Mouse (Mus musculus) kidney, postnatal 36 days (tissue): ENCODE data around the gene Phka2.

Source experiments
- DNase-seq, 2 experiments: peaks; one replicate each; pipeline ENCODE4 v3.0.0; 2021 to 2022; ENCODE audit warnings: mixed read lengths in 2 of 2

Phka2 gene

GRCm38 (mm10) chrX:160598562-160599458, 96.8 kb downstream of the Phka2 start:
- DNase-seq = peak; percentile 14 to 30

- DNase-seq = peak; percentile 20 to 47
Measured at GRCm38 (mm10) chrX:160601053-160601452, 99.1 kb downstream of the Phka2 start.

- no peak for DNase-seq
Measured at GRCm38 (mm10) chrX:160602770-160603169, 100.8 kb downstream of the Phka2 start.

DNA sequence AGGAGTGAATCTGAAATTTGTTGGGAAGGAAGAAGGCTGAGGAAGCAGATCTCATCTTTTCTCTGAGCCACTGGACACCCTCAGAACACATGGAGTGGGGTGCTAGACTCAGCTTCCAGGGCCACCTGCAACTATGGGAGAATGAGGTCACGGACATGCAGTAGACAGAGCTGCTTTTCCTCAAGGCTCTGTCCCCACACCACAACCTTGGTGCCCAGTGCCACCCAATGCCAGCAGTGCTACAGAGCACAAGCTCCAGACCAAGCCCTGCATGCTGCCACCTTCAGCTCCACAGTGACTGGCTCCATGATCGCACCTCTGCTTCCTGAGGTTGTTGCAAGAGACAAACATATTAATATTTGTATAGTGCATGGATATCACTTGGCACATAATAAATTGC, 101.3 kb downstream of the Phka2 start:
- no peak for DNase-seq

DNA sequence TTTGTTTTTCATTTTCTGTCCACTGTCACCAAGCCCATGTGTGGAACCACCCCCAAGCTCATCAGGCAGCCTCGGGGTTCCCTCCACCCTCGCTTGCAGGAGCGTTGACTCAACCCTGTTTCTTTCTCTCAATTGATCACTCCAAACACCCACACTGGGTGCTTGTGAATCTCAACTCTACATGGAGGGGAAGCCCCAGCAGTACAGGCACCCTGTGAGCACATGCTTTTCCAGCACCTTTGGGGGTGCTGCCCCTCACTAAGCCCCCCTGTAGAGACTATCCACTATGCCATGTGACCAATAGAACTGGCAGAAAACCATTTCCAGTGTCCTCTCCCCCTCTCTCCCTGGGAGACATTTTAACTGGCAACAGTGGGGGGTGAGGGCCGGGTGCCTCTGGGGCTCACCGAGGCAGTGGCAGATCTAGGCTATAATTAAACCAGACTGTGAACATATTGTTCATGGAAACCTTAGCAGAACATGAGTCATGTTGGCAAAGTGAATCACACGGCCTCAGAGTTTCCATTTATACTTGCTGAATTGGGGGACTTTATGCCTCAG, 102.1 kb downstream of the Phka2 start:
- no peak for DNase-seq

GRCm38 (mm10) chrX:160609849-160610248, 107.9 kb downstream of the Phka2 start:
- DNase-seq = peak in 1 of 2 experiments; percentile 71

DNA sequence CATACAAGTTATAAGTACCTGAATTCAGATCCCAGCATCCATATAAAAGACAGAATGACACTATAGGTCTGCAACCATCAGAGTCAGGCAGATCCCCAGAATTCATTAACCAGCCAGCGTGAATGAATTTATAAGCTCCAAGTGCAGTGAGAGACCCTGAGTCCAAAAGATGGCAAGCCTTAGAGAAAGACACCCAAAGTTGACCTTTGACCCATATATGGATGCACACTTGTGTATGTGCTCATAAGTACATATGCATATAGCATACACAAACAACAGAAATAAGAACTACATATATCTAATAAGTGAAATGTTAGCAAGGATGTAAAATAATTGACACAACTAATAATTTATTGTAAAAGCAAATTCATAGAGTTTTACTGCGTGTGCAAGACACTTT, 108.5 kb downstream of the Phka2 start:
- no peak for DNase-seq

- no peak for DNase-seq
Measured at GRCm38 (mm10) chrX:160610882-160611644, 109.1 kb downstream of the Phka2 start.
